In the genomic region with DNA sequence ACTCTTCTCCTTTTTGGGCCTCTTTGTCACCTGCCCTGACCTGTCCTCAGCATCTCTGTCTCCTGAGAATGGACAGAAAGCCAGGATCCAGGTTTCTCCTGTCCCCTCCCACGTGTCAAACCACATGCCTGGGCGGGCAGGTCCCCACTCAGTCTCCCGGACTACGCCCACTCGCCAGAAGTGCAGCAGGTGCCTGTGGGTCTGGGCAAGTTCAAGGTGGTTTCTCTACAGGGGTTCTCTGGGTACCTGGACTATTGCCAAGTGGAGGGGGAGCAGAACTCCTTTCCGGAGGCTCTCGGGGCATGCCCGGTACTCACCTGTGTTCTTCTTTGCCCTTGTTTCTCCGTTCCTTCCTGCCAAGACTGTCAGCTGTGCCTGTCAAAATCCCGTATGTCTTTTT, we compare ENCODE assay signal across 12 mouse cellular contexts. TPM values are rescaled to one million over a fixed set of nuclear protein-coding genes. Genes with fewer than 3 reads are reported as not detected.
DNase-seq lines count a peak whose midpoint lies in the region.
"Had no signal": no experiment of that assay in that cellular context is flagged by ENCODE, and none has a peak within 500 bp of the region (broad histone marks: within the 10 kb centered on the region; RNA-seq: fewer than 3 reads in every experiment).

No protein-coding gene starts in this region.

- DNase-seq in left cerebral cortex, postnatal 4 days: peak; percentile 41
- DNase-seq in left cerebral cortex, adult 8-10 months (ENCODE audit: low spot score in 2 of 2): no peak
- peak; percentile 74 to 81 for DNase-seq in cerebellum, postnatal 14 days
- peak; percentile 75 for DNase-seq in kidney, adult 9 months
- DNase-seq in lung, postnatal 10 days: peak; percentile 34
- no peak for DNase-seq in c-Kit-positive CD71-positive TER-119-positive erythroid progenitor cells, embryonic 14.5 days (ENCODE audit: low spot score)
- DNase-seq in frontal cortex, postnatal 10 days (ENCODE audit: low spot score in 2 of 2): no peak
- no peak for DNase-seq in forebrain, embryonic 10.5 days (ENCODE audit: extremely low spot score, low spot score)

- H3K4me1 ChIP-seq in forebrain, embryonic 10.5 days: peaks cover 28% of the 10 kb centered on the region
- H3K4me1 ChIP-seq: liver, embryonic 12.5 days had no signal

- H3K27me3 ChIP-seq in forebrain, embryonic 10.5 days (ENCODE audit: poor library complexity, severe bottlenecking): peaks cover 14% of the 10 kb centered on the region
- H3K27me3 ChIP-seq: hindbrain, embryonic 15.5 days; neural tube, embryonic 13.5 days had no signal

- H3K27ac ChIP-seq in forebrain, embryonic 10.5 days: no peak overlapping the region; the same call in 1 of the 2 replicates
- H3K27ac ChIP-seq: heart, embryonic 10.5 days; hindbrain, embryonic 15.5 days; liver, embryonic 12.5 days; neural tube, embryonic 13.5 days had no signal

- H3K4me3 ChIP-seq in forebrain, embryonic 10.5 days: no peak overlapping the region
- H3K4me3 ChIP-seq: heart, embryonic 10.5 days; hindbrain, embryonic 15.5 days; liver, embryonic 12.5 days; neural tube, embryonic 13.5 days had no signal

- intact Hi-C loops in left cerebral cortex, postnatal 4 days (cut with DNase I): no loop called here

- no peaks in the 10 kb centered on the region for H3K9me3 ChIP-seq in forebrain, embryonic 10.5 days
- H3K9me3 ChIP-seq: heart, embryonic 10.5 days; hindbrain, embryonic 15.5 days; liver, embryonic 12.5 days; neural tube, embryonic 13.5 days had no signal

- WGBS in forebrain, embryonic 10.5 days: 86% methylated on average over 10 of the region's 10 CpGs

- H3K36me3 ChIP-seq in forebrain, embryonic 10.5 days (replicated peaks): no peaks in the 10 kb centered on the region
- H3K36me3 ChIP-seq: heart, embryonic 10.5 days; hindbrain, embryonic 15.5 days; liver, embryonic 12.5 days; neural tube, embryonic 13.5 days had no signal

RNA-seq across cellular contexts. Expression of a gene that starts 9.1 kb away (rescaled TPM):
- 100 to 1,000 TPM; 229 to 236 TPM for total RNA-seq in left cerebral cortex, postnatal 4 days (2021)
- 100 to 1,000 TPM; 359 to 405 (median 385) TPM for total RNA-seq in left cerebral cortex, adult 8-10 months (2022)
- polyA plus RNA-seq in forebrain, embryonic 10.5 days (2016; fragmentation: Nextera tagmentation; extraction: Ambion mirVana): 0.93 and 1.1 TPM in 2 replicates

Comparison
In these comparisons a context has a peak if more than half of its experiments do, and no peak if none do; other contexts are left out.
1. DNase-seq: peak in left cerebral cortex, postnatal 4 days (single experiment), cerebellum, postnatal 14 days (2 of 2), kidney, adult 9 months (single experiment) and lung, postnatal 10 days (single experiment); none in left cerebral cortex, adult 8-10 months (0 of 2), c-Kit-positive CD71-positive TER-119-positive erythroid progenitor cells, embryonic 14.5 days (single experiment), frontal cortex, postnatal 10 days (0 of 2) and forebrain, embryonic 10.5 days (single experiment).